Mouse (Mus musculus): ENCODE data around the gene Abcb10. TPM values are rescaled to one million over a fixed set of nuclear protein-coding genes. Genes with fewer than 3 reads are reported as not detected.

Abcb10 gene
- polyA plus RNA-seq (2012; rRNA removed), result 11.5 and 16.4 TPM in 2 replicates

DNA sequence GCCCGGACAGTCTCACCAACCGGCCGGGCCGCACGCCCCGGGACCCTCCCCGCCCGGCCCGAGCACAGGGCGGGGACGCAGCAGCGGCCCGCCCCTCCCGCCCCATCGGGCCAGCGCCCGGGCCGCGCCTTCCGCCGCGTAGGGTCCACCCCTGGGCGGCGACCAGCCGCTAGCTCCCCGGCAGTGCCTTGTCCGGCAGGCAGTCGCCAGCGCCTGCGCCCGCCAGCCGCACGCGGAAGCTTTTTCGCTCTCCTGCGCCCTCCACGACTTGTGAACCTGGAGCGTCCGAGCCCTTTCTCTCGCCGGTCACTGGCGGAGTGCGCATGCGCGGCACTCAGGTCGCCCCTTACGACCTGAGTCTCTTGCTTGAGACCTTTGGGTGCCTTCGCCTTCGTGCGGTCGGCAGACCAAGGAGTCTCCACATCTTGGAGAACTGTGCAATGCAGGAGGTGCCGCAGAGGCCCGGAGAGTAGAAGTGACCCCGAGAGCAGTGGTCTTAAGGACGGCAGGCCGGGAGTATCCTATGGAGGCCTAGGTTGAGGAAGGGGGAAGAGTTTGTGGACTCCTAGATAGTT is at the start of gene Abcb10:
Gene Abcb10 (minus strand): TSS at position 297 of the 575 bp plus-strand sequence.

GRCm38 (mm10) chr8:124021237-124022227 is 38.6 kb upstream of the Abcb10 start, which contains the start of the genes Taf5l and Urb2:
Gene Taf5l, minus strand, starts transcription at chr8:124021397.
Gene Urb2, plus strand, starts transcription at chr8:124021508.

GRCm38 (mm10) chr8:123948942-123949685 is 33.8 kb downstream of the Abcb10 start, which contains the start of gene Nup133:
Gene Nup133, minus strand, starts transcription at chr8:123949265.

Other genes starting within 250 kb of the Abcb10 start
- gene Rab4a, start 177.1 kb downstream of the Abcb10 start, polyA plus RNA-seq (2012; rRNA removed), result 16.6 and 21.1 TPM in 2 replicates
- gene Ccsap, start 122.9 kb downstream of the Abcb10 start, polyA plus RNA-seq (2012; rRNA removed), result 2.2 and 3.9 TPM in 2 replicates
- gene Acta1, start 88.4 kb downstream of the Abcb10 start, polyA plus RNA-seq (2012; rRNA removed), result 21.4 and 23.9 TPM in 2 replicates
- gene Nup133, start 33.9 kb downstream of the Abcb10 start, polyA plus RNA-seq (2012; rRNA removed), result 7.8 and 10.6 TPM in 2 replicates
- gene Taf5l, start 38.3 kb upstream of the Abcb10 start, polyA plus RNA-seq (2012; rRNA removed), result 45.6 and 49.0 TPM in 2 replicates
- gene Urb2, start 38.4 kb upstream of the Abcb10 start, polyA plus RNA-seq (2012; rRNA removed), result 5.8 and 6.7 TPM in 2 replicates
- gene Galnt2, start 248.3 kb upstream of the Abcb10 start, polyA plus RNA-seq (2012; rRNA removed), result 20.4 and 22.6 TPM in 2 replicates